Mouse (Mus musculus) embryonic facial prominence, embryonic 11.5 days (tissue): ENCODE measurements around the gene Cdkn1a. TPM values are rescaled to one million over a fixed set of nuclear protein-coding genes. Genes with fewer than 3 reads are reported as not detected.

Experiments used
- ATAC-seq: fragments of 200-750 bp; cut with Nextera tagmentation; replicated peaks from 2 replicates; pipeline ENCODE4 v1.8.0; 2017; ENCODE audit warnings: low read depth; ENCODE audit not compliant: insufficient number of reproducible peaks, low FRiP score, low TSS enrichment
- DNase-seq: peaks from one replicate; pipeline ENCODE4 v3.0.0-alpha.2; 2015; ENCODE audit warnings: low spot score
- H3K27ac ChIP-seq: fragments of 300-500 bp; sonication (generic); replicated peaks from 2 replicates; pipeline ENCODE4 v1.5.1; 2014; ENCODE audit warnings: mild to moderate bottlenecking, low read depth, low read length, control low read depth
- H3K27me3 ChIP-seq: fragments of 300-500 bp; sonication (generic); 2 replicates; pipeline ENCODE4 v1.6.1; 2014; ENCODE audit warnings: mild to moderate bottlenecking, low read length, moderate library complexity, mixed read lengths; ENCODE audit not compliant: control insufficient read depth, insufficient read depth
- H3K36me3 ChIP-seq: fragments of 300-500 bp; sonication (generic); replicated peaks from 2 replicates; pipeline ENCODE4 v1.6.1; 2014; ENCODE audit warnings: low read depth, mild to moderate bottlenecking, low read length, moderate library complexity, mixed read lengths; ENCODE audit not compliant: control insufficient read depth, insufficient read depth
- H3K4me1 ChIP-seq: fragments of 300-500 bp; sonication (generic); 2 replicates; pipeline ENCODE4 v1.6.1; 2014; ENCODE audit warnings: low read length, mixed read lengths; ENCODE audit not compliant: control insufficient read depth, insufficient read depth
- H3K4me2 ChIP-seq: fragments of 300-500 bp; sonication (generic); 2 replicates; pipeline ENCODE4 v1.6.1; 2014; ENCODE audit warnings: low read depth, mild to moderate bottlenecking, control low read depth, low read length, moderate library complexity
- H3K4me3 ChIP-seq: fragments of 300-500 bp; sonication (generic); 2 replicates; pipeline ENCODE4 v1.5.1; 2014; ENCODE audit warnings: low read depth, low read length, control low read depth
- H3K9ac ChIP-seq: fragments of 300-500 bp; sonication (generic); replicated peaks from 2 replicates; pipeline ENCODE4 v1.6.1; 2014; ENCODE audit warnings: mild to moderate bottlenecking, control low read depth, low read length
- H3K9me3 ChIP-seq: fragments of 300-500 bp; sonication (generic); replicated peaks from 2 replicates; pipeline ENCODE4 v1.6.1; 2016; ENCODE audit warnings: mild to moderate bottlenecking, low read length, inconsistent platforms, mixed read lengths; ENCODE audit not compliant: control insufficient read depth
- WGBS: fragments of 180-500 bp; shearing (Covaris S2); extraction: QIAGEN DNeasy Blood & Tissue Kit; methylation state at CpG from one replicate; pipeline ENCODE4 v1.1.7; 2014; 5-methylcytosine and 5-hydroxymethylcytosine counted together
- polyA plus RNA-seq: library from polyadenylated mRNA; unstranded; fragments of >200 nt; fragmentation: Nextera tagmentation; extraction: Ambion mirVana; gene quantifications from 2 replicates; pipeline ENCODE4 v1.2.1, GENCODE M21; 2014

The Cdkn1a gene
- polyA plus RNA-seq, 1 experiment from 2014 or later = 25.5 TPM

- no peak overlapping the region for H3K27ac ChIP-seq
- H3K9ac ChIP-seq = no peak overlapping the region
- no peaks in the 10 kb centered on the region for H3K36me3 ChIP-seq
- DNase-seq (no peak), ATAC-seq (no peak)
- H3K27me3 ChIP-seq = no peaks in the 10 kb centered on the region
- H3K4me2 ChIP-seq = no peak overlapping the region
- 59% methylated on average over 5 of the region's 5 CpGs for WGBS
- H3K9me3 ChIP-seq = no peaks in the 10 kb centered on the region
- H3K4me3 ChIP-seq = no peak overlapping the region
- H3K4me1 ChIP-seq = peaks cover 8% of the 10 kb centered on the region
These were observed 35.2 kb upstream of the Cdkn1a start for GRCm38 (mm10) chr17:29055586-29055985.

DNA sequence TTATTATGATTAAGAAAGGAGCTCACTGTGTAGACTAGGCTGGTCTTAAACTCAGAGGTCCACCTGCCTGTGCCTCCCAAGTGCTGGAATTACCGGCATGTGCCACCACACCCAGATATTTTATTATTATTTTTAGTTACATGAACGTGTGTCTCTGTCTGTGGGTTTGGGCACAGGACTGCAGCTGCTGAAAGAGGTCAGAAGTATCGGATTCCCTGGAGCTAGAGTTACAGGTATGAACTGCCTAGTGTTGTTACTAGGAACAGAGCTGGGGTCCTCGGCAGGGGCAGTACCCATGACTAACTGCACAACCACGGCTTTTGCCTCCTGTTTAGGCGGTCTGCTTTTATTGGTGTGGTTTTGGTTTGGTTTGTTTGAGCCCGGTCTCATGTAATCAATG is 34.6 kb upstream of the Cdkn1a start:
- peak; percentile 63 for DNase-seq
- no peak overlapping the region for H3K4me2 ChIP-seq
- H3K27me3 ChIP-seq = no peaks in the 10 kb centered on the region
- no peaks in the 10 kb centered on the region for H3K36me3 ChIP-seq
- H3K9ac ChIP-seq = no peak overlapping the region
- H3K27ac ChIP-seq = no peak overlapping the region
- WGBS = 15% methylated on average over 7 of the region's 7 CpGs
- no peak overlapping the region for H3K4me3 ChIP-seq
- no peaks in the 10 kb centered on the region for H3K9me3 ChIP-seq
- H3K4me1 ChIP-seq = peaks cover 8% of the 10 kb centered on the region
- ATAC-seq = peak; percentile 66

GRCm38 (mm10) chr17:29056699-29057151 is 34.1 kb upstream of the Cdkn1a start:
- H3K4me1 ChIP-seq = peaks cover 8% of the 10 kb centered on the region
- DNase-seq (no peak), ATAC-seq (no peak)
- H3K9ac ChIP-seq = no peak overlapping the region
- H3K27ac ChIP-seq = peak overlapping the region; percentile 13; the same call in 1 of the 2 replicates
- H3K4me3 ChIP-seq = no peak overlapping the region
- peak overlapping the region; percentile 13; the same call in 1 of the 2 replicates for H3K4me2 ChIP-seq
- H3K36me3 ChIP-seq = no peaks in the 10 kb centered on the region
- WGBS = 2% methylated on average over 8 of the region's 8 CpGs
- no peaks in the 10 kb centered on the region for H3K9me3 ChIP-seq
- no peaks in the 10 kb centered on the region for H3K27me3 ChIP-seq

DNA sequence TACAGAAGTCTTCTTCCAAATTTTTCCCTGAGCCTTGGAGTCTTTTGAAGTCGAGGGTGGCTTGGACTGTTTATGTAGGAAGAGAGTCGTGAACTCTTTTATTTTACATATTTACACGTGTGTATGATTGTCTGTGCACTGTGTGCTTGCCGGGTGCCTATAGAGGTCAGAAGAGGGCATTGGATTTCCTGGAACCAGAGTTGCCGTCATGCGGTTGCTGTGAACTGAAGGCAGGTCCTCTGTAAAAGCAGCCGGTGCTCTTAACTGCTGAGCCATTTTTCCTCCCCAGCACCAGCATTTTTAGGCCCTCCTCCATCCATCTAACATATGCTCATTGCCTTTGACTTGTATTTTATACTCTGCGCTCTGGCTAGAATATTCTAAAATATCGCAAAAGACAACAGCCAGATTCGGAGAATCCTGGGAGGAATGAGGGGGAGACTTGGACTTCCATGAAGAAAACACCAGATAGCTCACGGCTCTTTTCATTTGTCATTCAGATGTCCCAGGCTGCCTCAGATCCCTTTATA is 33.4 kb upstream of the Cdkn1a start:
- no peak overlapping the region for H3K9ac ChIP-seq
- H3K4me2 ChIP-seq = no peak overlapping the region
- WGBS = 75% methylated on average over 11 of the region's 11 CpGs
- no peaks in the 10 kb centered on the region for H3K9me3 ChIP-seq
- no peak overlapping the region for H3K4me3 ChIP-seq
- H3K27ac ChIP-seq = 0 out of 2 replicates have a peak overlapping the region, but pooled peaks have one; percentile 13
- peaks cover 8% of the 10 kb centered on the region for H3K4me1 ChIP-seq
- ATAC-seq (no peak), DNase-seq (no peak)
- H3K27me3 ChIP-seq = no peaks in the 10 kb centered on the region
- H3K36me3 ChIP-seq = no peaks in the 10 kb centered on the region

- Histone ChIP-seq H3K4me3 (no peak overlapping the region), H3K9ac (no peak overlapping the region), H3K9me3 (no peaks in the 10 kb centered on the region), H3K4me2 (no peak overlapping the region), H3K27me3 (no peaks in the 10 kb centered on the region), H3K27ac (no peak overlapping the region), H3K4me1 (peaks cover 8% of the 10 kb centered on the region), H3K36me3 (no peaks in the 10 kb centered on the region)
- ATAC-seq (no peak), DNase-seq (no peak)
- 87% methylated on average over 10 of the region's 10 CpGs for WGBS
These were observed 32.8 kb upstream of the Cdkn1a start for GRCm38 (mm10) chr17:29057961-29058360.

DNA sequence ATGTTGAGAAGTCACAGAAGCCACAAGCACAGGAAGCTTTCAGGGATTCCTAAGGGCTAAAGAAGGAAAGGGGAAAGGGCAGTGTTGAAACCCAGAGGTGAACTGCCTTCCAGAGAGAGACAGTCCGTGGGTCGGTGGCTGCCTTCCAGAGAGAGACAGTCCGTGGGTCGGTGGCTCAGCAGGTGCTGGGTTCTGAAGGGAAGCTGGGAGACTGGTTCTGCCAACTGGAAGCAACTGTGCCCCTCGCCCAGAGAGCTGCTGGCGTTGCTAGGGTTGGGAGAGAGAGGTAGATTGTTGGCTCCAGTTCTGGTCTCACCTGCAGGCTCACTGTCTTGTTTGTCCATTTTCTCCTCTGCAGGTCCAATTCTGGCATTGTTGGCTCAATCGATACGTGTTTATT is 32.3 kb upstream of the Cdkn1a start:
- ATAC-seq = no peak
- H3K4me2 ChIP-seq = no peak overlapping the region
- peaks cover 8% of the 10 kb centered on the region for H3K4me1 ChIP-seq
- H3K4me3 ChIP-seq = no peak overlapping the region
- H3K9me3 ChIP-seq = no peaks in the 10 kb centered on the region
- 81% methylated on average over 8 of the region's 8 CpGs for WGBS
- no peak for DNase-seq
- no peak overlapping the region for H3K27ac ChIP-seq
- no peaks in the 10 kb centered on the region for H3K36me3 ChIP-seq
- no peak overlapping the region for H3K9ac ChIP-seq
- H3K27me3 ChIP-seq = no peaks in the 10 kb centered on the region

- Histone ChIP-seq H3K36me3 (no peaks in the 10 kb centered on the region), H3K4me1 (peaks cover 8% of the 10 kb centered on the region), H3K9ac (no peak overlapping the region), H3K4me3 (no peak overlapping the region), H3K27me3 (no peaks in the 10 kb centered on the region), H3K4me2 (no peak overlapping the region), H3K9me3 (no peaks in the 10 kb centered on the region), H3K27ac (no peak overlapping the region)
- 81% methylated on average over 3 of the region's 3 CpGs for WGBS
- ATAC-seq (no peak), DNase-seq (no peak)
These were observed 31.2 kb upstream of the Cdkn1a start for GRCm38 (mm10) chr17:29059581-29059980.

- Histone ChIP-seq H3K4me3 (no peak overlapping the region), H3K27ac (no peak overlapping the region), H3K9ac (no peak overlapping the region), H3K9me3 (no peaks in the 10 kb centered on the region), H3K4me1 (peaks cover 8% of the 10 kb centered on the region), H3K27me3 (no peaks in the 10 kb centered on the region), H3K4me2 (no peak overlapping the region), H3K36me3 (no peaks in the 10 kb centered on the region)
- WGBS = 81% methylated on average over 9 of the region's 9 CpGs
- DNase-seq (no peak), ATAC-seq (no peak)
These were observed 29.8 kb upstream of the Cdkn1a start for GRCm38 (mm10) chr17:29060946-29061345.
